Mouse (Mus musculus) monocyte, adult 2 months (primary cell): ENCODE measurements around the gene Gm9945.
A peak's percentile ranks its signal among the peaks of the same experiment; 100 is the strongest.

Experiments
- DNase-seq, 2 experiments: peaks; one replicate each; pipeline ENCODE4 v3.0.0; 2022; ENCODE audit warnings: low spot score in 2 of 2, low read depth in 1 of 2

Gm9945 gene

DNA sequence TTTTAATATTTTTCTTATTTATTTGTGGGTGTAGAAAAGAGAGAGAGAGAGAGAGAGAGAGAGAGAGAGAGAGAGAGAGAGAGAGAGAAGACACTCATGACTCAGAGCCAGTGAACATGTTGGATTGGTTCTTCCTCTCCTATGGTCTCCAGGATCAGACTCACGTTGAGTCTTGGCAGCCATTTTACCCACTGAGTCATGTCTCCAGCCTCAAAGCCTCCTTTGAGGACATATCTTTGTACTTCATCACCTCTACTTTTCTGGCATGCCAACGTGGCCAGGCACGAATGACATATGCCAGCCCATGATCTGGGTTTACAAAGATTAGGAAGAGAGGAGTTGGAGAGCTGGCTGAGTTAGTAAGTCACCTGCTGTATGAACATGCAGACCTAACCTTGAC lies 19.8 kb upstream of the Gm9945 start:
- no peak for DNase-seq

DNA sequence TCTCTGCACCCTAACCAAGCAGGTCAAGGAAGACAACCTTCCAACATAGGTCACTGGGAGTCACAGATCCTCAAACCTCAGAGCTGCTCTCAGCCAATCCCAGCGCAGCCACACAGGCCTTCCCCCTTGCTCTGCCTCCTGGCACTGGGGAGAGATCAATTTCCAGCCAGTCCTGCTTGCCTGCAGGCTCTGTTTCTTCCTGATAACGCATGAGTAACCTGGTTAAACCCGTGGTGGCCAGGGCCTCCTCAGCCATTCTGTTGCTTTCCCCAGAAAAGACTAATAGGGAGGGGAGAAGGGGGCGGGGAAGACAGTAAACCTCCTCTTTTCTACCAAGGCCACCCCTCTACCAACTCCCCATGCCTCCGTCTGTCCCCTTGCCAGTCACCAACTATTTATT lies 18.2 kb upstream of the Gm9945 start:
- no peak for DNase-seq

- no peak for DNase-seq
These were observed 16.2 kb upstream of the Gm9945 start for GRCm38 (mm10) chr11:53463551-53464424.

- DNase-seq = no peak
These were observed 13.6 kb upstream of the Gm9945 start for GRCm38 (mm10) chr11:53466231-53466971.

GRCm38 (mm10) chr11:53469294-53469967 lies 10.5 kb upstream of the Gm9945 start:
- no peak for DNase-seq

DNA sequence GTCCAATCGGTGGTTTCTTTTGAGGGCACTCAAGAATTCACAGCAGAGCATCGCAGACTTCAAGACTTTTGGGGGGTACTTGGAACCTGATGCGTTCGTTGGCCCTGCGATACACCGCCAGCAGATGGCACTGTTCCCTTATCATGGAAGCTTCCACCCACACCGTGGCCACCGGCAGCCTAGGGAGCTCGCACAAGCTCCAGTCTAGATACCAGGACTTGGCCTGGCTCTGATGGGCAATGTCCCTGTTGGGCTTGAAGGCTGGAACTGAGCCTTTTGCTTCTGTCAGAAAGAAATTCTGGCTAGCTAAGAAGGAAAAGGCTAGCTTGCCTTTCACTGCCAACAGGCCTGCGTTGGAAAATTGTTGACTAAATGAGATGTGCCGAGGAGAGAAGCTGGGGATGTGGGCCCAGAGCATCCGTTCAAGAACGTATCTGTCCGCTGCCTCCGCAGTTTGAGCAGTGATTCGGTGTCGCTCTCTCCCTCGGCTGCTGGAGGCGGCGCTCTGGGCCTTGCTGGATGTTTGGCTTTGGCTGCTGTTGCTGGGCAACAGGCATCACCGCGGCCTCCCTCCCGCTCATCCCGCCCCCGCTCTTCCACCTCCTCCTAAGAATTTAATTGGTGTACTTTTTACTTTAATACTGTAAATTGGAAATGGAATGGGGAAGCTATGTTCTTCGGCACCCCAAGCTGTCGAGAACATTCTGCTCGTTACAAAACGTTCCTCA lies 9.8 kb upstream of the Gm9945 start, which contains the start of gene Gm9837:
Gene Gm9837, minus strand, starts transcription at position 512 of the 728 bp plus-strand sequence.
- DNase-seq = peak; percentile 41 to 66

DNA sequence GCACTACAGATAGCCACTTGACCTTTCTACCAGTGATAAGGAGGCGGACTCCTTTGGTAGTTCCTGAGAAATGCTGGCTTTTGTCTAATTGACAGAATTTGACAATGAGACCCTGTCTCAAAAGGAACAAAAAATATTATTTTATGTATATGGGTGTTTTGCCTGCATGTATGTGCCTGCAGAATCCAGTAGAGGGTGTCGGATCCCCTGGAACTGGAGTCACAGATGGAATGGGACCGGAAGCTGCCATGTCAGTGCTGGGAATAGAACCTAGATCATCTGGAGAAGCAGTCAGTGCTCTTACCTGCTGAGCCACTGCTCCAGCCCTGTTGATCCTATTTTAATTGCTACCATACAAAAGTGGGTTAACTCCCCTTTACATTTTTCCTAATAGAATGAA lies 7.3 kb upstream of the Gm9945 start:
- no peak for DNase-seq

GRCm38 (mm10) chr11:53475620-53476019 lies 4.3 kb upstream of the Gm9945 start:
- no peak for DNase-seq

GRCm38 (mm10) chr11:53477833-53478232 lies 2.1 kb upstream of the Gm9945 start:
- DNase-seq = no peak

DNA sequence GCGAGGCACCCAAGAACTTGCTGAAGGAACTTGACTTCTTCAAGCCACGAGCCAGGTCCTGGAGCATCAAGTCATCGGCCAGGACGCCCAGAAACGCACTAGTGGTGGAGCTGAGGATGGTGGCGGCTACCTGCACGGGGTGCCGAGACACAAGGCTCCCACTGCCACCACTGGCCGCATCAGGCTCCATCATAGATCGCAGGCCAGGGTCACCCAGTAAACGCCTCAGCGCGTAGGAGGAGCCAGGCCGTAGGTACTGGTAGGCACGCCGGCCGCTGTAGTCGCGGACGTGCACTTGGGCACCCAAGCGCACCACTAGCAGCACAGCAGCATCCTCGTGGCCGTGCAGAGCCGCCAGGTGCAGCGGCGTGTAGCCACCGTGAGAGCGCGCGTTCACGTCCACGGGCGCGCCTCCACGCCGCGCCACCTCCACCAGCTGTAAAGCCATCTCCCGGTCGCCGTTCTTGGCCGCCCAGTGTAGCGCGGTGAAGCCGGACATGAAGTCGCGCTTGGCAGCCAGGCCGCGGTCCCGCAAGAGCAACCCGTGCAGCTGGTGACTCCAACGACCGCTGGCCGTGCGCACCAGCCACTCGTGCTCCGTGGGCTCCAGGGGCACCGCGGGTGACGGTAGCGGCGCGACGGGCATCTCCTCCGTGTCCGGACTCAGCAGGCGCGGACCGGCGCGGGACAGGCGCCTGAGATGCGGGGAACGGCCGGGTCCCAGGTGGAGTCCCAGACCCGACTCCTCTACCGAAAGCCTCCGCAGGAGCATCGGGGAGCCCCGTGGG lies 1.4 kb upstream of the Gm9945 start:
- DNase-seq = no peak

DNA sequence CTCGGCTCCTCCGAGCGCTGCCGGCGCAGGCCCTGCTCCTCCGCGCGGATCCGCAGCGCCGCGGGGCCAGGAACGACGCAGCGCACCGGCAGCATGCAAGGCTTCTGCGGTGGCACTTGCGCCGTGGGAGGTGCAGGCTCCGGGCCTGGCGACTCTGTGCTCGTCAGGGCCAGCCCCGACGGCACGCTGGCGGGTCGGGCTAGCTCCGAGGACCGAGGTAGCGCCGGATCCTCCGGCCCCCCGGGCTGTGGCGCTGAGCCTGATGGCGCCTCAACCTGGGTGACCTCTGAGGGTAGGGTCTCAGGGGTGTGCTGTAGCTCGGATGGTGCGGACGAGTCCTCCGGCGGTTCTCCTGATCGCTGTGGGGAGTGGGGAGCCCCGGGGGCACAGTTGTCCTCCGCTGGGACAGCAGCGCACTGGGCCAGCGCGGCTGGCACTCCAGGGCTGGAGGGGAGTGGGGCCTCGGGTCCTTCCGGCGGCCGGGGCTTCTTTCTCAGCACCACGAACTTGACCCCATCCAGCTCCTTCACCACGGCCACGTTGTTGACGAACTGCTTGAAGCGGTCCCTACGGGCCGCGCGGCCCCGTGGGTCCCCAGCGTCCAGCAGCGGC lies 689 bp upstream of the Gm9945 start:
- DNase-seq = no peak

GRCm38 (mm10) chr11:53481088-53481730 lies 1.2 kb downstream of the Gm9945 start:
- no peak for DNase-seq

DNA sequence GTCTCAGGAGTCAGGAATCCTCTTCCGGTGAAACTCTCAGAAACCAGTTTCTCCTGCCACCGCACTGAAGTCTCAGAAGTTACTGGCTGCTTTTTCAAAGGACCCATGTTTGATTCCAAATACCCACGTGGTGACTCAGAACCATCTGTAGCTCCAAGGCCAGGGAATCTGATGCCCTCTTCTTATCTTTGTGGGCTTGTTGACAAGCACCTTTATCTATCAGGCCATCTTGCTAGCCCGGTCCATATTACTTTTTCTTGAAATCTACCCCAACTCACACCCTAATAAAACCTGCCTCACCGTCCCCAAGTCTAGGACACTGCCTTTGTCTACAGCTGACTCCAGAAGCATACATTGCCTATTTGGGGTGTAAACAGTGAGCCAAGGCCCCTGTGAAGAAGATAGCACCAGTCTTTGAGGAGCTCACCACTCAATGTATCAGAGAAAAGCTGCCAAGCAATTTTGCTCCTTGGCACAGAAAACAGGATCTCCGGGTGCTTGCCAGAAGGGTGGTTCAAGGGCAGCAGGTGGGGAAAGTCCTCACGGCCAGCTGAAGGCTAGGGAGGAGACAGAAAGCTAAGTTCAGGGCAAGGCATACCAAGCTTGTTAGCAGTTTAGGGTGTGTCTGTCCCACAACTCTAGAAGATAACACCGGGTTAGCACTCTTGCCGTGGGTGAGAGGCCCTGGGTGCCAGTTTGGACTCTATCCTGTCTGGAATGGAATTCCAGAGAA lies 3.4 kb downstream of the Gm9945 start:
- no peak for DNase-seq

DNA sequence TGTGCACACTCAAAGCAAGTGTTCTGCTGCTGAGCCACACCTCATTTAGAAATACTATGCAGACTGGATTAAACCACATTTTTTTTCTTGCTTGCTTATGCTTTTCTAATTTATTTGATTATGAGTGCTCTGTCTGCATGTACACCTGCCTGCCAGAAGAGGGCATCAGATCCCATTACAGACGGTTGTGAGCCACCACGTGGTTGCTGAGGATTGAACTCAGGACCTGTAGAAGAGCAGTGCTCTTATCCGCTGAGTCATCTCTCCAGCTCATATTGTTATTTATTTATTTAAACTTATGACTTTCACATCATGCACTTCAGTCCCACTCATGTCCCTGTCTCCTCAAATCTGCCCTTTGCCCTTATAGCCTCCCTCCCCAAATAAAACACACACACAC lies 5.8 kb downstream of the Gm9945 start:
- DNase-seq = no peak

- DNase-seq = no peak
These were observed 6.4 kb downstream of the Gm9945 start for GRCm38 (mm10) chr11:53486351-53486750.

DNA sequence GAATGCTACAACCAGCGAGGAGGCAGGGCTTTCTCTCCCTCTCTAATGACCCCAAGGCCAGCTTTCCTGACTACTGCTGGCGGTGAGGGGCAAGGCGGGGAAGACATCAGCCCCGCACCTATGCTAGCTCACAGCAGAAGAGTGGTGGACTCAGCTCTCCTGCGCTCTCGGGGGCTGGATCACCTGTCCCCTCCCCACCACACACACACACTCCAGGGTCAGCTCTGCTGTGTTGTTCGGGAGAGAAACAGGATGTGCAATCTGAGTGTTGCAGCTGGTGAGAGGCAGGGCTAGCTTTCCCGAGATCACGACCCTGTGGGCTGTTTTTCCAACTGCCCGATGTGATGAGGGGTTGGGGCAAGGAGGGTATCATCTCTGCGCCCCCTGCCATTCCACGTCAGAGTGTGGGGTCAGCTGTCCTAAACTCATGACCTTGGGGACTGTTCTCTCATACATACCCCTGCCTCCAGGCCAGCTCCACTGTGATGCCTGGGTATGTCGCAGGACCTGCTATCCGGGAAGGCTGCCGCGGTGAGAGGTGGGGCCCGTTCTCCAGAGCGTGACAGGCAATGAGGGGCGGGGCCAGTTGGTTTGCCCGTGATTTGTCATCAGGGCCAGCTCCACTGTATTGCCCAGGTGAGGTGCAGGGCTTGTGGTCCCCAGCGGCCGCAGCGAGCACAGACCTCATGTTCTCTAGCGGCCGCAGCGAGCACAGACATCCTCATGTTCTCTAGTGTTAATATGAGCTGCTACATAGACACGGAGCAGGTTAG lies 7.0 kb downstream of the Gm9945 start:
- DNase-seq = no peak

DNA sequence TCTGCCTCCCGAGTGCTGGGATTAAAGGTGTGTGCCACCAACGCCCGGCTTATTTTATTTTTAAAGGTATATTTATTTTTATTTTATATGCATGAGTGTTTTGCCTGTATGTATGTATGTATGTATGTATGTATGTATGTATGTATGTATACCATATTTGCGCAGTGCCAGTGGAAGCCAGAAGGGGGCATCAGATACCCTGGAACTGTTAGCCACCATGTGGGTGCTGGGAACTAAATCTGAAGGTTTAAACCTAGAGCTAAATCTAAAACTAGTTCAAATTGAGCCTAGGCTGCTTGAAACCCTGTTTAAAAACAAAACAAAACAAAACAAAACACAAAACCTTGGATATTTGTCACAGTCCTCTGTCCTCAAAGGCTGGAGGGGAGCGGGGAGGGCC lies 9.0 kb downstream of the Gm9945 start:
- no peak for DNase-seq

- DNase-seq = no peak
These were observed 9.5 kb downstream of the Gm9945 start for GRCm38 (mm10) chr11:53489421-53489820.
